Mouse (Mus musculus) E14TG2a.4 (cell line): Measurements from ENCODE around the gene Igsf23.

Experiments
- CTCF ChIP-seq: conservative IDR thresholded peaks from 2 replicates; pipeline ENCODE4 v1.5.1; 2014; ENCODE audit warnings: low read length
- NANOG ChIP-seq: IDR thresholded peaks from 2 replicates; pipeline ENCODE4 v1.6.1; 2014; ENCODE audit warnings: borderline replicate concordance, low read length, mixed read lengths
- POU5F1 ChIP-seq: IDR thresholded peaks from 2 replicates; pipeline ENCODE4 v1.6.1; 2014; ENCODE audit warnings: low read length, borderline replicate concordance

GRCm38 (mm10) chr7:19970196-19970595 lies 19.6 kb upstream of the Igsf23 start:
- TF ChIP-seq CTCF: no peak
- TF ChIP-seq NANOG: no peak
- TF ChIP-seq POU5F1: no peak
